Mouse (Mus musculus): ENCODE measurements around the gene Arl6ip5. TPM values are rescaled to one million over a fixed set of nuclear protein-coding genes. Genes with fewer than 3 reads are reported as not detected.
"Not testable (repeated sequence)": the region's sequence is repeated elsewhere in the genome, so short reads cannot be mapped to it uniquely, and the experiment has no call there.

Gene Arl6ip5
- polyA plus RNA-seq, 1 experiment from 2014 or later, result 69.1 TPM

- Histone ChIP-seq H3K4me3 (replicated peaks) (no peak overlapping the region), H3K4me1 (no peaks in the 10 kb centered on the region), H3K27ac (no peak overlapping the region), H3K36me3 (no peaks in the 10 kb centered on the region), H3K27me3 (no peaks in the 10 kb centered on the region), H3K9me3 (replicated peaks) (no peaks in the 10 kb centered on the region), H3K4me2 (no peak overlapping the region), H3K9ac (no peak overlapping the region)
- ATAC-seq (replicated peaks; ENCODE audit: low FRiP score), result no peak
- 45% methylated on average over 4 of the region's 4 CpGs for WGBS
Observed at GRCm38 (mm10) chr6:97262229-97262628, 51.7 kb downstream of the Arl6ip5 start.

GRCm38 (mm10) chr6:97263750-97264149 is 53.3 kb downstream of the Arl6ip5 start:
- ATAC-seq (replicated peaks; ENCODE audit: low FRiP score); H3K9ac ChIP-seq; H3K4me3 ChIP-seq (replicated peaks); H3K27me3 ChIP-seq; H3K4me2 ChIP-seq; H3K36me3 ChIP-seq; H3K4me1 ChIP-seq; H3K27ac ChIP-seq; H3K9me3 ChIP-seq (replicated peaks): not testable (repeated sequence)

GRCm38 (mm10) chr6:97265240-97265639 is 54.8 kb downstream of the Arl6ip5 start:
- Histone ChIP-seq H3K9ac (no peak overlapping the region), H3K4me1 (no peaks in the 10 kb centered on the region), H3K4me2 (no peak overlapping the region), H3K4me3 (replicated peaks) (no peak overlapping the region), H3K36me3 (no peaks in the 10 kb centered on the region), H3K27me3 (no peaks in the 10 kb centered on the region), H3K9me3 (replicated peaks) (no peaks in the 10 kb centered on the region), H3K27ac (no peak overlapping the region)
- ATAC-seq (replicated peaks; ENCODE audit: low FRiP score), result no peak
- WGBS, result 47% methylated on average over 8 of the region's 8 CpGs

GRCm38 (mm10) chr6:97265705-97266104 is 55.2 kb downstream of the Arl6ip5 start:
- WGBS, result 56% methylated on average over 3 of the region's 3 CpGs
- H3K27me3 ChIP-seq, result no peaks in the 10 kb centered on the region

GRCm38 (mm10) chr6:97266661-97267060 is 56.2 kb downstream of the Arl6ip5 start:
- Histone ChIP-seq H3K9ac (no peak overlapping the region), H3K4me3 (replicated peaks) (no peak overlapping the region), H3K27me3 (no peaks in the 10 kb centered on the region), H3K4me1 (no peaks in the 10 kb centered on the region), H3K4me2 (no peak overlapping the region), H3K36me3 (no peaks in the 10 kb centered on the region), H3K9me3 (replicated peaks) (no peaks in the 10 kb centered on the region), H3K27ac (no peak overlapping the region)
- no peak for ATAC-seq (replicated peaks; ENCODE audit: low FRiP score)
- 68% methylated on average over 4 of the region's 4 CpGs for WGBS

More at GRCm38 (mm10) chr6:97265705-97266104, 55.2 kb downstream of the Arl6ip5 start:
- Histone ChIP-seq H3K4me3 (replicated peaks) (no peak overlapping the region), H3K9ac (no peak overlapping the region), H3K27ac (no peak overlapping the region), H3K36me3 (no peaks in the 10 kb centered on the region), H3K4me2 (no peak overlapping the region), H3K9me3 (replicated peaks) (no peaks in the 10 kb centered on the region), H3K4me1 (no peaks in the 10 kb centered on the region)
- no peak for ATAC-seq (replicated peaks; ENCODE audit: low FRiP score)

- no peaks in the 10 kb centered on the region for H3K9me3 ChIP-seq (replicated peaks)
- H3K27ac ChIP-seq, result no peak overlapping the region
- no peaks in the 10 kb centered on the region for H3K27me3 ChIP-seq
- H3K9ac ChIP-seq, result no peak overlapping the region
- WGBS, result 83% methylated on average over 2 of the region's 2 CpGs
- no peak overlapping the region for H3K4me2 ChIP-seq
- H3K4me1 ChIP-seq, result no peaks in the 10 kb centered on the region
- ATAC-seq (replicated peaks; ENCODE audit: low FRiP score), result no peak
- no peak overlapping the region for H3K4me3 ChIP-seq (replicated peaks)
- no peaks in the 10 kb centered on the region for H3K36me3 ChIP-seq
Observed at GRCm38 (mm10) chr6:97267132-97267531, 56.6 kb downstream of the Arl6ip5 start.

- Histone ChIP-seq H3K27me3 (no peaks in the 10 kb centered on the region), H3K4me2 (no peak overlapping the region), H3K9me3 (replicated peaks) (no peaks in the 10 kb centered on the region), H3K36me3 (no peaks in the 10 kb centered on the region), H3K27ac (no peak overlapping the region), H3K4me3 (replicated peaks) (no peak overlapping the region), H3K4me1 (no peaks in the 10 kb centered on the region), H3K9ac (no peak overlapping the region)
- 78% methylated on average over 11 of the region's 11 CpGs for whole genome bisulfite sequencing
- ATAC-seq (replicated peaks; ENCODE audit: low FRiP score), result no peak
Observed at GRCm38 (mm10) chr6:97269596-97269995, 59.1 kb downstream of the Arl6ip5 start.

- no peak overlapping the region for H3K9ac ChIP-seq
- H3K4me2 ChIP-seq, result no peak overlapping the region
- no peaks in the 10 kb centered on the region for H3K36me3 ChIP-seq
- 56% methylated on average over 2 of the region's 2 CpGs for WGBS
- no peaks in the 10 kb centered on the region for H3K9me3 ChIP-seq (replicated peaks)
- H3K4me3 ChIP-seq (replicated peaks), result no peak overlapping the region
- ATAC-seq (replicated peaks; ENCODE audit: low FRiP score), result no peak
- no peaks in the 10 kb centered on the region for H3K27me3 ChIP-seq
- H3K4me1 ChIP-seq, result peaks cover 6% of the 10 kb centered on the region
- no peak overlapping the region for H3K27ac ChIP-seq
Observed at GRCm38 (mm10) chr6:97272349-97272748, 61.9 kb downstream of the Arl6ip5 start.

- H3K4me1 ChIP-seq, result peaks cover 9% of the 10 kb centered on the region
- H3K27me3 ChIP-seq, result no peaks in the 10 kb centered on the region
- no peak for ATAC-seq (replicated peaks; ENCODE audit: low FRiP score)
- no peaks in the 10 kb centered on the region for H3K9me3 ChIP-seq (replicated peaks)
- no peak overlapping the region for H3K9ac ChIP-seq
- WGBS, result 79% methylated on average over 16 of the region's 16 CpGs
- H3K4me2 ChIP-seq, result no peak overlapping the region
- no peaks in the 10 kb centered on the region for H3K36me3 ChIP-seq
- H3K27ac ChIP-seq, result no peak overlapping the region
- no peak overlapping the region for H3K4me3 ChIP-seq (replicated peaks)
Observed at GRCm38 (mm10) chr6:97273058-97273710, 62.7 kb downstream of the Arl6ip5 start.

GRCm38 (mm10) chr6:97273777-97274176 is 63.3 kb downstream of the Arl6ip5 start:
- no peaks in the 10 kb centered on the region for H3K9me3 ChIP-seq (replicated peaks)
- no peak overlapping the region for H3K27ac ChIP-seq
- no peak overlapping the region for H3K4me2 ChIP-seq
- WGBS, result 87% methylated on average over 3 of the region's 3 CpGs
- no peaks in the 10 kb centered on the region for H3K27me3 ChIP-seq
- ATAC-seq (replicated peaks; ENCODE audit: low FRiP score), result no peak
- no peak overlapping the region for H3K9ac ChIP-seq
- H3K4me3 ChIP-seq (replicated peaks), result no peak overlapping the region
- no peaks in the 10 kb centered on the region for H3K36me3 ChIP-seq
- peaks cover 15% of the 10 kb centered on the region for H3K4me1 ChIP-seq

- H3K4me2 ChIP-seq, result no peak overlapping the region
- no peaks in the 10 kb centered on the region for H3K27me3 ChIP-seq
- H3K27ac ChIP-seq, result no peak overlapping the region
Observed at GRCm38 (mm10) chr6:97275760-97276159, 65.3 kb downstream of the Arl6ip5 start.

GRCm38 (mm10) chr6:97276366-97276765 is 65.9 kb downstream of the Arl6ip5 start:
- Histone ChIP-seq H3K9me3 (replicated peaks) (no peaks in the 10 kb centered on the region), H3K27me3 (no peaks in the 10 kb centered on the region), H3K4me2 (no peak overlapping the region), H3K36me3 (no peaks in the 10 kb centered on the region), H3K27ac (no peak overlapping the region), H3K4me1 (peaks cover 19% of the 10 kb centered on the region), H3K4me3 (replicated peaks) (no peak overlapping the region), H3K9ac (no peak overlapping the region)
- ATAC-seq (replicated peaks; ENCODE audit: low FRiP score), result no peak
- 42% methylated on average over 4 of the region's 4 CpGs for WGBS

More at GRCm38 (mm10) chr6:97275760-97276159, 65.3 kb downstream of the Arl6ip5 start:
- no peak for ATAC-seq (replicated peaks; ENCODE audit: low FRiP score)
- Histone ChIP-seq H3K9ac (no peak overlapping the region), H3K4me3 (replicated peaks) (no peak overlapping the region), H3K4me1 (peaks cover 19% of the 10 kb centered on the region), H3K9me3 (replicated peaks) (no peaks in the 10 kb centered on the region), H3K36me3 (no peaks in the 10 kb centered on the region)
- WGBS, result 45% methylated on average over 4 of the region's 4 CpGs

- no peak for ATAC-seq (replicated peaks; ENCODE audit: low FRiP score)
Observed at GRCm38 (mm10) chr6:97276890-97277497, 66.5 kb downstream of the Arl6ip5 start.

More at GRCm38 (mm10) chr6:97276890-97277497, 66.5 kb downstream of the Arl6ip5 start:
- H3K36me3 ChIP-seq, result no peaks in the 10 kb centered on the region
- H3K4me2 ChIP-seq, result no peak overlapping the region
- H3K4me3 ChIP-seq (replicated peaks), result no peak overlapping the region
- H3K27me3 ChIP-seq, result no peaks in the 10 kb centered on the region
- peaks cover 19% of the 10 kb centered on the region for H3K4me1 ChIP-seq
- 59% methylated on average over 5 of the region's 5 CpGs for WGBS
- H3K9me3 ChIP-seq (replicated peaks), result no peaks in the 10 kb centered on the region
- H3K9ac ChIP-seq, result no peak overlapping the region
- H3K27ac ChIP-seq, result no peak overlapping the region

All from kidney, embryonic 15.5 days (tissue).